Comparison of ENCODE assay signal across 8 mouse cellular contexts in the genomic region with DNA sequence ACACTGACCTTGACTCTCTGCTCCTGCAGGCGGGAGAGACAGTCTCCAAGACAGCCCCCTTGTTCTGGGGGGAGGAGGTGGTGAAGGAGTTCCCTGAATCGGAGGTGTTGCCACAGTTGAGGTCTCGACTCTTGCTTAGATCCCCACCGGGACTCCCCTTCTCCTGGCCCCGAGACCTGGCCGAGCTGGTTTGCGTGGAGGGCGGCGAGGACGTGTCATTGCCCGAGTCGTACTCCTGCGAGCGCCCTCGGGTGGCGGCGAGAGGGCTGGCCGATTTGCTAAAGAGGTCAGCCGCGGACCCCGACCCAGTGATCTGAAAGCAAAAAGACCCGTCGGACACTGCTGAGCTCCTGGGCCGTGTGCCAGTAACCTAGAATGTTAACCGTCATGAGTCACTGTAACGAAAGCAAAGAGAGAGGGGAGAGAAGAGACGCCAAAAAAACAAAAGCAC. TPM values are rescaled to one million over a fixed set of nuclear protein-coding genes. Genes with fewer than 3 reads are reported as not detected.
DNase-seq lines count a peak whose midpoint lies in the region; ATAC-seq and TF ChIP-seq lines count a peak whose summit lies in the region.

No protein-coding gene starts in this region.

- peak overlapping the region; percentile 63 for H3K4me2 ChIP-seq in kidney, embryonic 15.5 days

- TF ChIP-seq POLR2A in lung, adult 2 months (IDR thresholded peaks at IDR 0.05; ENCODE audit: borderline replicate concordance, extremely low read depth, low read depth, low read length): no peak

- H3K4me1 ChIP-seq in heart, embryonic 10.5 days: peaks cover 31% of the 10 kb centered on the region
- peaks cover 14% of the 10 kb centered on the region for H3K4me1 ChIP-seq in kidney, embryonic 15.5 days
- H3K4me1 ChIP-seq in lung, adult 2 months (ENCODE audit: control insufficient read depth, insufficient read depth, low read length): no peaks in the 10 kb centered on the region; the same call in 1 of the 2 replicates

- no peaks in the 10 kb centered on the region for H3K9me3 ChIP-seq in heart, embryonic 10.5 days
- H3K9me3 ChIP-seq in kidney, embryonic 15.5 days (replicated peaks): no peaks in the 10 kb centered on the region

- TF ChIP-seq CTCF in lung, adult 2 months (IDR thresholded peaks at IDR 0.05; ENCODE audit: insufficient read depth, low read length): peak; percentile 35; the same call in 1 of the 2 replicates

- no peaks in the 10 kb centered on the region for H3K36me3 ChIP-seq in heart, embryonic 10.5 days
- no peaks in the 10 kb centered on the region for H3K36me3 ChIP-seq in kidney, embryonic 15.5 days

- H3K27me3 ChIP-seq in heart, embryonic 10.5 days (ENCODE audit: insufficient read depth, poor library complexity, severe bottlenecking): 0 out of 2 replicates have a peak, but pooled peaks cover 9% of the 10 kb centered on the region
- H3K27me3 ChIP-seq in kidney, embryonic 15.5 days: 0 out of 2 replicates have a peak, but pooled peaks cover 10% of the 10 kb centered on the region

- H3K4me3 ChIP-seq in heart, embryonic 10.5 days: peak overlapping the region; percentile 54
- peak overlapping the region; percentile 35 for H3K4me3 ChIP-seq in kidney, embryonic 15.5 days (replicated peaks)
- peak overlapping the region; percentile 46 for H3K4me3 ChIP-seq in lung, adult 2 months (replicated peaks; ENCODE audit: extremely low read depth, low read depth, low read length)

- H3K27ac ChIP-seq in heart, embryonic 10.5 days: peak overlapping the region; percentile 78
- H3K27ac ChIP-seq in kidney, embryonic 15.5 days: no peak overlapping the region

- DNase-seq in testis, postnatal 10 days (ENCODE audit: low spot score): peak; percentile 87
- no peak for DNase-seq in testis, postnatal 14 days (ENCODE audit: low spot score)
- DNase-seq in embryo, embryonic 9.5 days (ENCODE audit: extremely low spot score): peak; percentile 73
- DNase-seq in heart, embryonic 10.5 days (ENCODE audit: low spot score): peak; percentile 86
- peak; percentile 65 for DNase-seq in lung, adult 2 months
- DNase-seq in ovary, postnatal 10 days (ENCODE audit: low spot score): peak; percentile 45
- no peak for DNase-seq in spleen, postnatal 10 days (ENCODE audit: low spot score in 2 of 2)

- H3K9ac ChIP-seq in kidney, embryonic 15.5 days: no peak overlapping the region

- ATAC-seq in kidney, embryonic 15.5 days (replicated peaks; ENCODE audit: low FRiP score): peak; percentile 58; the same call in 1 of the 2 replicates

- WGBS in heart, embryonic 10.5 days: 3% methylated on average over 27 of the region's 27 CpGs
- WGBS in kidney, embryonic 15.5 days: 1% methylated on average over 27 of the region's 27 CpGs
- 3% methylated on average over 27 of the region's 27 CpGs for WGBS in lung, adult 2 months

RNA-seq across cellular contexts. Expression of a gene that starts 30.8 kb away (rescaled TPM):
- polyA plus RNA-seq in heart, embryonic 10.5 days (2016; fragmentation: Nextera tagmentation; extraction: Ambion mirVana): 26.9 and 40.5 TPM in 2 replicates
- polyA plus RNA-seq in kidney, embryonic 15.5 days (2015; fragmentation: Nextera tagmentation; extraction: Ambion mirVana): 4.8 and 8.0 TPM in 2 replicates
- 57.7 and 72.4 TPM in 2 replicates for polyA plus RNA-seq in lung, adult 2 months (2012; rRNA removed)

Comparison
In these comparisons a context has a peak if more than half of its experiments do, and no peak if none do; other contexts are left out.
1. DNase-seq: peak in testis, postnatal 10 days (single experiment), embryo, embryonic 9.5 days (single experiment), heart, embryonic 10.5 days (single experiment), lung, adult 2 months (single experiment) and ovary, postnatal 10 days (single experiment); none in testis, postnatal 14 days (single experiment) and spleen, postnatal 10 days (0 of 2).
2. Peak in every context shown above with its lines, with median percentiles within 50 percentile points of each other: H3K4me3 ChIP-seq.